Mouse (Mus musculus) bone marrow macrophage, adult 2 months (primary cell): ENCODE results near the gene Cend1.

Source experiments
- CTCF ChIP-seq: IDR thresholded peaks from 2 replicates; pipeline ENCODE4 v1.5.1; 2012; ENCODE audit warnings: low read depth, mild to moderate bottlenecking, low read length, moderate library complexity
- POLR2A ChIP-seq: IDR thresholded peaks from 2 replicates; pipeline ENCODE4 v1.6.1; 2012; ENCODE audit warnings: mild to moderate bottlenecking, low read depth, low read length, borderline replicate concordance

- TF ChIP-seq POLR2A (no peak), CTCF (no peak)
These were observed 16.0 kb downstream of the Cend1 start for GRCm38 (mm10) chr7:141413331-141413730.
